Mouse (Mus musculus) lung, embryonic 15.5 days (tissue): Measurements from ENCODE around the gene Gm14403. TPM values are rescaled to one million over a fixed set of nuclear protein-coding genes. Genes with fewer than 3 reads are reported as not detected.
"Not testable (repeated sequence)": the region's sequence is repeated elsewhere in the genome, so short reads cannot be mapped to it uniquely, and the experiment has no call there.

Source experiments
- ATAC-seq: fragments of 200-750 bp; cut with Nextera tagmentation; 2 replicates; pipeline ENCODE4 v1.8.0; 2017; ENCODE audit warnings: moderate number of reproducible peaks, borderline replicate concordance; ENCODE audit not compliant: low FRiP score, low TSS enrichment; ENCODE audit errors: extremely low read depth
- H3K27ac ChIP-seq: fragments of 300-500 bp; sonication (generic); 2 replicates; pipeline ENCODE4 v1.5.1; 2015; ENCODE audit warnings: moderate library complexity, mild to moderate bottlenecking, inconsistent platforms
- H3K27me3 ChIP-seq: fragments of 300-500 bp; sonication (generic); 2 replicates; pipeline ENCODE4 v1.6.1; 2015; ENCODE audit warnings: inconsistent platforms
- H3K36me3 ChIP-seq: fragments of 300-500 bp; sonication (generic); 2 replicates; pipeline ENCODE4 v1.6.1; 2015; ENCODE audit warnings: inconsistent platforms
- H3K4me1 ChIP-seq: fragments of 300-500 bp; sonication (generic); 2 replicates; pipeline ENCODE4 v1.6.1; 2015; ENCODE audit warnings: inconsistent platforms
- H3K4me2 ChIP-seq: fragments of 300-500 bp; sonication (generic); 2 replicates; pipeline ENCODE4 v1.6.1; 2015; ENCODE audit warnings: inconsistent platforms, mild to moderate bottlenecking, moderate library complexity
- H3K4me3 ChIP-seq: fragments of 300-500 bp; sonication (generic); 2 replicates; pipeline ENCODE4 v1.5.1; 2015; ENCODE audit warnings: mild to moderate bottlenecking, inconsistent platforms
- H3K9ac ChIP-seq: fragments of 300-500 bp; sonication (generic); 2 replicates; pipeline ENCODE4 v1.6.1; 2015; ENCODE audit warnings: inconsistent platforms
- H3K9me3 ChIP-seq: fragments of 300-500 bp; sonication (generic); 2 replicates; pipeline ENCODE4 v1.6.1; 2016; ENCODE audit warnings: inconsistent platforms
- WGBS: fragments of 180-500 bp; shearing (Covaris S2); methylation state at CpG from one replicate; pipeline ENCODE4 v1.1.7; 2015; 5-methylcytosine and 5-hydroxymethylcytosine counted together
- polyA plus RNA-seq: library from polyadenylated mRNA; unstranded; fragments of >200 nt; fragmentation: Nextera tagmentation; extraction: Ambion mirVana; gene quantifications from 2 replicates; pipeline ENCODE4 v1.2.1, GENCODE M21; 2015

The Gm14403 gene
- 9.7 and 10.0 TPM in 2 replicates for polyA plus RNA-seq

GRCm38 (mm10) chr2:177498067-177498466 lies at the start of gene Gm14403:
Gene Gm14403, plus strand, starts transcription at chr2:177498215.
- ATAC-seq, H3K27me3 ChIP-seq, H3K4me1 ChIP-seq, H3K36me3 ChIP-seq, H3K9me3 ChIP-seq, H3K27ac ChIP-seq: not testable (repeated sequence)
- Histone ChIP-seq H3K4me2 (peak within 1 kb of the TSS; percentile 51), H3K9ac (0 out of 2 replicates have a peak within 1 kb of the TSS, but pooled peaks have one; percentile 13), H3K4me3 (peak within 1 kb of the TSS; percentile 47)
- 26% methylated on average over 7 of the region's 7 CpGs for WGBS

GRCm38 (mm10) chr2:177464676-177465075 lies 33.3 kb upstream of the Gm14403 start, which contains the start of gene Zfp970:
Gene Zfp970, plus strand, starts transcription at chr2:177464733.
- H3K9me3 ChIP-seq, ATAC-seq, H3K27ac ChIP-seq, H3K36me3 ChIP-seq, H3K4me1 ChIP-seq, H3K27me3 ChIP-seq: not testable (repeated sequence)
- 4% methylated on average over 8 of the region's 9 CpGs for WGBS
- Histone ChIP-seq H3K4me2 (peak within 1 kb of the TSS; percentile 47), H3K9ac (peak within 1 kb of the TSS; percentile 19; the same call in 1 of the 2 replicates), H3K4me3 (peak within 1 kb of the TSS; percentile 48)

GRCm38 (mm10) chr2:177468222-177468621 lies 29.8 kb upstream of the Gm14403 start:
- H3K36me3 ChIP-seq, H3K4me1 ChIP-seq, H3K4me2 ChIP-seq, H3K4me3 ChIP-seq, ATAC-seq, H3K9me3 ChIP-seq, H3K27ac ChIP-seq, H3K27me3 ChIP-seq, H3K9ac ChIP-seq: not testable (repeated sequence)

GRCm38 (mm10) chr2:177472261-177472660 lies 25.8 kb upstream of the Gm14403 start:
- H3K36me3 ChIP-seq, H3K9ac ChIP-seq, ATAC-seq, H3K27ac ChIP-seq, H3K9me3 ChIP-seq, H3K4me3 ChIP-seq, H3K4me1 ChIP-seq, H3K27me3 ChIP-seq, H3K4me2 ChIP-seq: not testable (repeated sequence)
- WGBS, result 64% methylated on average over 6 of the region's 10 CpGs

GRCm38 (mm10) chr2:177481971-177482370 lies 16.0 kb upstream of the Gm14403 start:
- not testable (repeated sequence) for H3K27ac ChIP-seq, H3K9me3 ChIP-seq, H3K4me2 ChIP-seq, H3K4me3 ChIP-seq, H3K27me3 ChIP-seq, ATAC-seq, H3K4me1 ChIP-seq, H3K36me3 ChIP-seq, H3K9ac ChIP-seq
- WGBS, result 100% methylated on average over 1 of the region's 1 CpGs

- H3K27ac ChIP-seq, H3K9me3 ChIP-seq, H3K9ac ChIP-seq, H3K27me3 ChIP-seq, H3K36me3 ChIP-seq, H3K4me3 ChIP-seq, ATAC-seq, H3K4me2 ChIP-seq, H3K4me1 ChIP-seq: not testable (repeated sequence)
- 84% methylated on average over 11 of the region's 11 CpGs for WGBS
Measured at GRCm38 (mm10) chr2:177483238-177483948, 14.6 kb upstream of the Gm14403 start.

- H3K27me3 ChIP-seq, H3K4me3 ChIP-seq, H3K9me3 ChIP-seq, H3K4me1 ChIP-seq, H3K4me2 ChIP-seq, H3K9ac ChIP-seq, H3K27ac ChIP-seq, H3K36me3 ChIP-seq, ATAC-seq: not testable (repeated sequence)
- 43% methylated on average over 1 of the region's 1 CpGs for WGBS
Measured at GRCm38 (mm10) chr2:177499182-177499581, 1.2 kb downstream of the Gm14403 start.

GRCm38 (mm10) chr2:177505211-177505719 lies 7.2 kb downstream of the Gm14403 start:
- H3K27ac ChIP-seq, H3K9me3 ChIP-seq, H3K9ac ChIP-seq, H3K4me2 ChIP-seq, H3K4me1 ChIP-seq, H3K36me3 ChIP-seq, H3K27me3 ChIP-seq, H3K4me3 ChIP-seq, ATAC-seq: not testable (repeated sequence)
- WGBS, result 87% methylated on average over 1 of the region's 1 CpGs

GRCm38 (mm10) chr2:177511381-177511780 lies 13.4 kb downstream of the Gm14403 start:
- not testable (repeated sequence) for H3K27me3 ChIP-seq, H3K4me1 ChIP-seq, ATAC-seq, H3K4me2 ChIP-seq, H3K27ac ChIP-seq, H3K9ac ChIP-seq, H3K4me3 ChIP-seq, H3K36me3 ChIP-seq, H3K9me3 ChIP-seq
- WGBS, result 70% methylated on average over 4 of the region's 4 CpGs

GRCm38 (mm10) chr2:177511972-177512371 lies 14.0 kb downstream of the Gm14403 start:
- H3K4me1 ChIP-seq, H3K27ac ChIP-seq, H3K9me3 ChIP-seq, H3K27me3 ChIP-seq, H3K9ac ChIP-seq, ATAC-seq, H3K36me3 ChIP-seq, H3K4me2 ChIP-seq, H3K4me3 ChIP-seq: not testable (repeated sequence)
- WGBS, result 87% methylated on average over 3 of the region's 3 CpGs

- WGBS, result 84% methylated on average over 4 of the region's 4 CpGs
Measured at GRCm38 (mm10) chr2:177513991-177514479, 16.0 kb downstream of the Gm14403 start.

GRCm38 (mm10) chr2:177517746-177518145 lies 19.7 kb downstream of the Gm14403 start:
- not testable (repeated sequence) for H3K9me3 ChIP-seq, H3K4me1 ChIP-seq, ATAC-seq, H3K27ac ChIP-seq, H3K27me3 ChIP-seq, H3K36me3 ChIP-seq, H3K4me3 ChIP-seq, H3K9ac ChIP-seq, H3K4me2 ChIP-seq
- WGBS, result 78% methylated on average over 9 of the region's 9 CpGs

More at GRCm38 (mm10) chr2:177513991-177514479, 16.0 kb downstream of the Gm14403 start:
- not testable (repeated sequence) for H3K36me3 ChIP-seq, H3K27ac ChIP-seq, ATAC-seq, H3K9ac ChIP-seq, H3K4me1 ChIP-seq, H3K27me3 ChIP-seq, H3K4me2 ChIP-seq, H3K4me3 ChIP-seq, H3K9me3 ChIP-seq
